ENCODE assay signal across 10 mouse cellular contexts in genomic region chr6:83496009-83496752, GRCm38 (mm10). TPM values are rescaled to one million over a fixed set of nuclear protein-coding genes. Genes with fewer than 3 reads are reported as not detected.
A peak's percentile ranks its signal among the peaks of the same experiment; 100 is the strongest.
DNase-seq lines count a peak whose midpoint lies in the region; ATAC-seq and TF ChIP-seq lines count a peak whose summit lies in the region.
"Had no signal": no experiment of that assay in that cellular context is flagged by ENCODE, and none has a peak within 500 bp of the region (broad histone marks: within the 10 kb centered on the region; RNA-seq: fewer than 3 reads in every experiment).

No protein-coding gene starts in this region.

- no peaks in the 10 kb centered on the region for H3K36me3 ChIP-seq in heart, adult 2 months (ENCODE audit: control insufficient read depth, insufficient read depth, low read length)
- H3K36me3 ChIP-seq in lung, embryonic 16.5 days (ENCODE audit: control insufficient read depth, insufficient read depth, low read length): peaks cover 6% of the 10 kb centered on the region
- H3K36me3 ChIP-seq in liver, postnatal 0 days (replicated peaks; ENCODE audit: insufficient read depth, low read length): peaks cover 18% of the 10 kb centered on the region; the same call in 1 of the 2 replicates

- H3K27me3 ChIP-seq in heart, adult 2 months (ENCODE audit: control insufficient read depth, insufficient read depth, low read length): no peaks in the 10 kb centered on the region
- H3K27me3 ChIP-seq in lung, embryonic 16.5 days (ENCODE audit: control insufficient read depth, insufficient read depth, low read depth, low read length): no peaks in the 10 kb centered on the region
- no peaks in the 10 kb centered on the region for H3K27me3 ChIP-seq in liver, postnatal 0 days (ENCODE audit: insufficient read depth, low read length)
- H3K27me3 ChIP-seq: midbrain, embryonic 12.5 days had no signal

- no peaks in the 10 kb centered on the region for H3K79me2 ChIP-seq in heart, adult 2 months (replicated peaks; ENCODE audit: control insufficient read depth, insufficient read depth, low read length)

- H3K9ac ChIP-seq in heart, adult 2 months (ENCODE audit: low read depth, low read length): no peak overlapping the region
- no peak overlapping the region for H3K9ac ChIP-seq in lung, embryonic 16.5 days (ENCODE audit: low read length)
- no peak overlapping the region for H3K9ac ChIP-seq in liver, postnatal 0 days (replicated peaks)
- H3K9ac ChIP-seq: midbrain, embryonic 12.5 days had no signal

- no peak overlapping the region for H3K4me3 ChIP-seq in heart, adult 2 months
- H3K4me3 ChIP-seq in lung, embryonic 16.5 days (ENCODE audit: low read length): no peak overlapping the region
- no peak overlapping the region for H3K4me3 ChIP-seq in liver, postnatal 0 days (ENCODE audit: low read depth, low read length)
- H3K4me3 ChIP-seq: midbrain, embryonic 12.5 days had no signal

- H3K27ac ChIP-seq in heart, adult 2 months: peak overlapping the region; percentile 47
- peak overlapping the region; percentile 69 for H3K27ac ChIP-seq in lung, embryonic 16.5 days (ENCODE audit: low read length)
- H3K27ac ChIP-seq in liver, postnatal 0 days (ENCODE audit: low read depth): no peak overlapping the region
- H3K27ac ChIP-seq: midbrain, embryonic 12.5 days had no signal

- no peak overlapping the region for H3K4me2 ChIP-seq in lung, embryonic 16.5 days (ENCODE audit: low read depth, low read length)
- H3K4me2 ChIP-seq in liver, postnatal 0 days (ENCODE audit: low read depth, low read length): no peak overlapping the region
- H3K4me2 ChIP-seq: midbrain, embryonic 12.5 days had no signal

- 68% methylated on average over 9 of the region's 9 CpGs for WGBS in heart, adult 2 months
- WGBS in lung, embryonic 16.5 days: 66% methylated on average over 9 of the region's 9 CpGs
- 86% methylated on average over 9 of the region's 9 CpGs for WGBS in liver, postnatal 0 days (ENCODE audit: insufficient replicate concordance)

- ATAC-seq in lung, embryonic 16.5 days (ENCODE audit: low read depth): peak; percentile 89
- no peak for ATAC-seq in liver, postnatal 0 days

- TF ChIP-seq CTCF in heart, adult 2 months (IDR thresholded peaks at IDR 0.05): no peak
- no peak for TF ChIP-seq CTCF in liver, postnatal 0 days (IDR thresholded peaks at IDR 0.05; ENCODE audit: low read depth)

- TF ChIP-seq POLR2A in heart, adult 2 months (IDR thresholded peaks at IDR 0.05; ENCODE audit: insufficient read depth, low read depth, low read length): no peak

- TF ChIP-seq EP300 in heart, adult 2 months (IDR thresholded peaks at IDR 0.05; ENCODE audit: insufficient read depth, low read depth, low read length): peak; percentile 51; the same call in 1 of the 2 replicates
- TF ChIP-seq EP300 in liver, postnatal 0 days (IDR thresholded peaks at IDR 0.05; ENCODE audit: low read depth): no peak

- intact Hi-C loops in heart, adult 2 months (cut with DNase I): no loop called here
- intact Hi-C loops in heart, postnatal 25 days (cut with DNase I): no loop called here

- H3K4me1 ChIP-seq in heart, adult 2 months (ENCODE audit: control insufficient read depth, insufficient read depth, low read length): peaks cover 2% of the 10 kb centered on the region; the same call in 1 of the 2 replicates
- H3K4me1 ChIP-seq in lung, embryonic 16.5 days (replicated peaks; ENCODE audit: control insufficient read depth, insufficient read depth, low read length): peaks cover 20% of the 10 kb centered on the region
- H3K4me1 ChIP-seq in liver, postnatal 0 days (ENCODE audit: insufficient read depth): no peaks in the 10 kb centered on the region
- H3K4me1 ChIP-seq: midbrain, embryonic 12.5 days had no signal

- H3K9me3 ChIP-seq in lung, embryonic 16.5 days (ENCODE audit: control insufficient read depth, low read length): no peaks in the 10 kb centered on the region
- H3K9me3 ChIP-seq in liver, postnatal 0 days (ENCODE audit: low read length): no peaks in the 10 kb centered on the region
- H3K9me3 ChIP-seq: midbrain, embryonic 12.5 days had no signal

- DNase-seq in heart, adult 2 months: peak; percentile 60 to 73
- no peak for DNase-seq in heart, postnatal 25 days (ENCODE audit: low spot score)
- peak; percentile 90 to 94 for DNase-seq in adrenal gland, adult (ENCODE audit: inconsistent age in 2 of 2, low spot score in 1 of 2)
- peak; percentile 68 for DNase-seq in cerebellum, adult 9-11 months
- no peak for DNase-seq in retina, postnatal 1 day
- DNase-seq in right cerebral cortex, postnatal 25 days: no peak
- DNase-seq in liver, postnatal 0 days: no peak

RNA-seq across cellular contexts. Expression of gene Dguok, which starts 10.6 kb away (rescaled TPM):
- 10 to 100 TPM; 32.4 to 33.7 TPM for total RNA-seq in heart, adult 2 months (2021)
- polyA plus RNA-seq in heart, adult 2 months (2012; rRNA removed): 48.1 and 67.3 TPM in 2 replicates
- total RNA-seq in heart, postnatal 25 days (2021): 10 to 100 TPM; 32.8 to 35.2 TPM
- polyA plus RNA-seq in lung, embryonic 16.5 days (2015; fragmentation: Nextera tagmentation; extraction: Ambion mirVana): 78.3 and 87.0 TPM in 2 replicates
- 24.7 and 25.8 TPM in 2 replicates for polyA plus RNA-seq in liver, postnatal 0 days (2015; fragmentation: Nextera tagmentation; extraction: Ambion mirVana)

RNA-seq across cellular contexts. Expression of gene Tet3, which starts 37.3 kb away (rescaled TPM):
- 10 to 100 TPM; 13.7 to 23.6 TPM for total RNA-seq in heart, adult 2 months (2021)
- polyA plus RNA-seq in heart, adult 2 months (2012; rRNA removed): 6.2 and 7.6 TPM in 2 replicates
- 10 to 100 TPM; 32.6 to 40.8 TPM for total RNA-seq in heart, postnatal 25 days (2021)
- 43.8 and 47.1 TPM in 2 replicates for polyA plus RNA-seq in lung, embryonic 16.5 days (2015; fragmentation: Nextera tagmentation; extraction: Ambion mirVana)
- polyA plus RNA-seq in liver, postnatal 0 days (2015; fragmentation: Nextera tagmentation; extraction: Ambion mirVana): 7.9 and 8.5 TPM in 2 replicates

RNA-seq across cellular contexts. Expression of gene Actg2, which starts 39.9 kb away (rescaled TPM):
- total RNA-seq in heart, adult 2 months (2021): 1 to 10 TPM in 1 of 2 experiments, under 1 TPM in 1; 0.93 to 2.3 TPM
- 13.3 and 23.8 TPM in 2 replicates for polyA plus RNA-seq in heart, adult 2 months (2012; rRNA removed)
- 1 to 10 TPM; 1.6 to 2.2 TPM for total RNA-seq in heart, postnatal 25 days (2021)
- polyA plus RNA-seq in lung, embryonic 16.5 days (2015; fragmentation: Nextera tagmentation; extraction: Ambion mirVana): 123 and 128 TPM in 2 replicates
- polyA plus RNA-seq in liver, postnatal 0 days (2015; fragmentation: Nextera tagmentation; extraction: Ambion mirVana): 2.1 and 2.6 TPM in 2 replicates
- total RNA-seq: left cerebral cortex, adult 8-10 months had no signal

Comparison
In these comparisons a context has a peak if more than half of its experiments do, and no peak if none do; other contexts are left out.
1. DNase-seq: peak in heart, adult 2 months (2 of 2), adrenal gland, adult (2 of 2) and cerebellum, adult 9-11 months (single experiment); none in heart, postnatal 25 days (single experiment), retina, postnatal 1 day (single experiment), right cerebral cortex, postnatal 25 days (single experiment) and liver, postnatal 0 days (single experiment).